Mouse (Mus musculus): Measurements from ENCODE around the gene Tdo2. TPM values are rescaled to one million over a fixed set of nuclear protein-coding genes. Genes with fewer than 3 reads are reported as not detected.

Tdo2 gene
- polyA plus RNA-seq, 1 experiment from 2014 or later: not detected

- ATAC-seq (replicated peaks): no peak
- Histone ChIP-seq H3K9ac (no peak overlapping the region), H3K4me2 (no peak overlapping the region), H3K27ac (no peak overlapping the region), H3K9me3 (no peaks in the 10 kb centered on the region), H3K27me3 (replicated peaks) (no peaks in the 10 kb centered on the region), H3K4me1 (peaks cover 6% of the 10 kb centered on the region), H3K36me3 (replicated peaks) (no peaks in the 10 kb centered on the region), H3K4me3 (no peak overlapping the region)
- WGBS: 83% methylated on average over 4 of the region's 4 CpGs
Observed at GRCm38 (mm10) chr3:81933348-81933747, 42.7 kb downstream of the Tdo2 start.

GRCm38 (mm10) chr3:81932141-81933101 lies 43.6 kb downstream of the Tdo2 start, which contains the start of gene Ctso:
Ctso (plus strand) TSS chr3:81932601.
- peak; percentile 93 for ATAC-seq (replicated peaks)
- Histone ChIP-seq H3K27ac (peak within 1 kb of the TSS; percentile 66), H3K9ac (peak within 1 kb of the TSS; percentile 55), H3K4me1 (peaks cover 6% of the 10 kb centered on the region), H3K27me3 (replicated peaks) (no peaks in the 10 kb centered on the region), H3K4me3 (peak within 1 kb of the TSS; percentile 60), H3K9me3 (no peaks in the 10 kb centered on the region), H3K4me2 (peak within 1 kb of the TSS; percentile 78), H3K36me3 (replicated peaks) (no peaks in the 10 kb centered on the region)
- 10% methylated on average over 27 of the region's 27 CpGs for WGBS

GRCm38 (mm10) chr3:81931695-81932094 lies 44.3 kb downstream of the Tdo2 start:
- H3K27me3 ChIP-seq (replicated peaks): no peaks in the 10 kb centered on the region
- no peak for ATAC-seq (replicated peaks)
- H3K9ac ChIP-seq: no peak overlapping the region
- H3K4me3 ChIP-seq: no peak overlapping the region
- H3K36me3 ChIP-seq (replicated peaks): no peaks in the 10 kb centered on the region
- H3K9me3 ChIP-seq: no peaks in the 10 kb centered on the region
- no peak overlapping the region for H3K27ac ChIP-seq
- H3K4me2 ChIP-seq: no peak overlapping the region
- H3K4me1 ChIP-seq: peaks cover 13% of the 10 kb centered on the region
- 59% methylated on average over 3 of the region's 3 CpGs for WGBS

- Histone ChIP-seq H3K4me3 (no peak overlapping the region), H3K9ac (no peak overlapping the region), H3K27ac (no peak overlapping the region), H3K4me1 (peaks cover 14% of the 10 kb centered on the region), H3K27me3 (replicated peaks) (no peaks in the 10 kb centered on the region), H3K36me3 (replicated peaks) (no peaks in the 10 kb centered on the region), H3K9me3 (no peaks in the 10 kb centered on the region), H3K4me2 (no peak overlapping the region)
- no peak for ATAC-seq (replicated peaks)
- WGBS: 89% methylated on average over 1 of the region's 1 CpGs
Observed at GRCm38 (mm10) chr3:81929073-81929472, 46.9 kb downstream of the Tdo2 start.

GRCm38 (mm10) chr3:81926764-81927325 lies 49.2 kb downstream of the Tdo2 start:
- no peak overlapping the region for H3K4me3 ChIP-seq
- peaks cover 13% of the 10 kb centered on the region for H3K4me1 ChIP-seq
- H3K4me2 ChIP-seq: no peak overlapping the region
- H3K27me3 ChIP-seq (replicated peaks): no peaks in the 10 kb centered on the region
- no peak overlapping the region for H3K9ac ChIP-seq
- no peaks in the 10 kb centered on the region for H3K9me3 ChIP-seq
- ATAC-seq (replicated peaks): peak; percentile 32
- 40% methylated on average over 9 of the region's 9 CpGs for WGBS
- peak overlapping the region; percentile 55 for H3K27ac ChIP-seq
- H3K36me3 ChIP-seq (replicated peaks): no peaks in the 10 kb centered on the region

GRCm38 (mm10) chr3:81925856-81926255 lies 50.1 kb downstream of the Tdo2 start:
- no peaks in the 10 kb centered on the region for H3K36me3 ChIP-seq (replicated peaks)
- H3K4me2 ChIP-seq: no peak overlapping the region
- H3K9me3 ChIP-seq: no peaks in the 10 kb centered on the region
- no peaks in the 10 kb centered on the region for H3K27me3 ChIP-seq (replicated peaks)
- no peak overlapping the region for H3K4me3 ChIP-seq
- H3K27ac ChIP-seq: no peak overlapping the region
- no peak overlapping the region for H3K9ac ChIP-seq
- WGBS: 67% methylated on average over 5 of the region's 5 CpGs
- H3K4me1 ChIP-seq: peaks cover 13% of the 10 kb centered on the region
- no peak for ATAC-seq (replicated peaks)

- no peaks in the 10 kb centered on the region for H3K36me3 ChIP-seq (replicated peaks)
- H3K4me2 ChIP-seq: no peak overlapping the region
- ATAC-seq (replicated peaks): peak; percentile 58; the same call in 1 of the 2 replicates
- H3K9ac ChIP-seq: no peak overlapping the region
- H3K27ac ChIP-seq: no peak overlapping the region
- H3K4me1 ChIP-seq: peaks cover 13% of the 10 kb centered on the region
- no peaks in the 10 kb centered on the region for H3K27me3 ChIP-seq (replicated peaks)
- H3K9me3 ChIP-seq: no peaks in the 10 kb centered on the region
- 2% methylated on average over 1 of the region's 1 CpGs for WGBS
- H3K4me3 ChIP-seq: no peak overlapping the region
Observed at GRCm38 (mm10) chr3:81924931-81925330, 51.1 kb downstream of the Tdo2 start.

GRCm38 (mm10) chr3:81922910-81923309 lies 53.1 kb downstream of the Tdo2 start:
- H3K36me3 ChIP-seq (replicated peaks): no peaks in the 10 kb centered on the region
- ATAC-seq (replicated peaks): peak; percentile 78
- no peak overlapping the region for H3K9ac ChIP-seq
- H3K27ac ChIP-seq: peak overlapping the region; percentile 49; the same call in 1 of the 2 replicates
- peaks cover 13% of the 10 kb centered on the region for H3K4me1 ChIP-seq
- 58% methylated on average over 4 of the region's 4 CpGs for WGBS
- H3K4me2 ChIP-seq: no peak overlapping the region
- H3K27me3 ChIP-seq (replicated peaks): no peaks in the 10 kb centered on the region
- no peaks in the 10 kb centered on the region for H3K9me3 ChIP-seq
- H3K4me3 ChIP-seq: no peak overlapping the region

- Histone ChIP-seq H3K27ac (no peak overlapping the region), H3K4me1 (peaks cover 5% of the 10 kb centered on the region), H3K36me3 (replicated peaks) (no peaks in the 10 kb centered on the region), H3K4me2 (no peak overlapping the region), H3K9me3 (no peaks in the 10 kb centered on the region), H3K9ac (no peak overlapping the region), H3K4me3 (no peak overlapping the region), H3K27me3 (replicated peaks) (no peaks in the 10 kb centered on the region)
- ATAC-seq (replicated peaks): no peak
- WGBS: 55% methylated on average over 3 of the region's 3 CpGs
Observed at GRCm38 (mm10) chr3:81919681-81920080, 56.3 kb downstream of the Tdo2 start.

- no peak overlapping the region for H3K9ac ChIP-seq
- peaks cover 5% of the 10 kb centered on the region for H3K4me1 ChIP-seq
- H3K27ac ChIP-seq: no peak overlapping the region
- 87% methylated on average over 8 of the region's 8 CpGs for WGBS
- H3K9me3 ChIP-seq: no peaks in the 10 kb centered on the region
- H3K4me3 ChIP-seq: no peak overlapping the region
- H3K27me3 ChIP-seq (replicated peaks): no peaks in the 10 kb centered on the region
- no peak overlapping the region for H3K4me2 ChIP-seq
- H3K36me3 ChIP-seq (replicated peaks): no peaks in the 10 kb centered on the region
- no peak for ATAC-seq (replicated peaks)
Observed at GRCm38 (mm10) chr3:81918215-81918614, 57.8 kb downstream of the Tdo2 start.

- H3K4me2 ChIP-seq: no peak overlapping the region
- H3K36me3 ChIP-seq (replicated peaks): no peaks in the 10 kb centered on the region
- no peaks in the 10 kb centered on the region for H3K4me1 ChIP-seq
- 83% methylated on average over 3 of the region's 3 CpGs for WGBS
- 0 out of 2 replicates have a peak overlapping the region, but pooled peaks have one; percentile 8 for H3K27ac ChIP-seq
- H3K9ac ChIP-seq: no peak overlapping the region
- no peak overlapping the region for H3K4me3 ChIP-seq
- ATAC-seq (replicated peaks): no peak
- H3K9me3 ChIP-seq: no peaks in the 10 kb centered on the region
- H3K27me3 ChIP-seq (replicated peaks): no peaks in the 10 kb centered on the region
Observed at GRCm38 (mm10) chr3:81917354-81917935, 58.6 kb downstream of the Tdo2 start.

- H3K27me3 ChIP-seq (replicated peaks): no peaks in the 10 kb centered on the region
- no peaks in the 10 kb centered on the region for H3K9me3 ChIP-seq
- no peak overlapping the region for H3K27ac ChIP-seq
- H3K9ac ChIP-seq: no peak overlapping the region
- ATAC-seq (replicated peaks): 0 out of 2 replicates have a peak, but pooled peaks have one; percentile 24
- H3K4me2 ChIP-seq: no peak overlapping the region
- no peaks in the 10 kb centered on the region for H3K36me3 ChIP-seq (replicated peaks)
- H3K4me3 ChIP-seq: no peak overlapping the region
- no peaks in the 10 kb centered on the region for H3K4me1 ChIP-seq
- WGBS: 53% methylated on average over 5 of the region's 5 CpGs
Observed at GRCm38 (mm10) chr3:81916030-81916686, 59.8 kb downstream of the Tdo2 start.
